Mouse (Mus musculus) intestine, postnatal 0 days (tissue): ENCODE results near the gene Calm3. TPM values are rescaled to one million over a fixed set of nuclear protein-coding genes. Genes with fewer than 3 reads are reported as not detected.
"Not testable (repeated sequence)": the region's sequence is repeated elsewhere in the genome, so short reads cannot be mapped to it uniquely, and the experiment has no call there.

Experiments
- ATAC-seq: fragments of 200-750 bp; cut with Nextera tagmentation; 2 replicates; pipeline ENCODE4 v1.8.0; 2017; ENCODE audit warnings: mild to moderate bottlenecking, moderate TSS enrichment, moderate library complexity
- H3K27ac ChIP-seq: fragments of 300-500 bp; sonication (generic); 2 replicates; pipeline ENCODE4 v1.5.1; 2014; ENCODE audit warnings: mild to moderate bottlenecking, low read depth, low read length, moderate library complexity
- H3K27me3 ChIP-seq: fragments of 300-500 bp; sonication (generic); replicated peaks from 2 replicates; pipeline ENCODE4 v1.6.1; 2014; ENCODE audit warnings: low read length, mixed read lengths; ENCODE audit not compliant: control insufficient read depth, insufficient read depth
- H3K36me3 ChIP-seq: fragments of 300-500 bp; sonication (generic); 2 replicates; pipeline ENCODE4 v1.6.1; 2014; ENCODE audit warnings: mild to moderate bottlenecking, moderate library complexity; ENCODE audit not compliant: control insufficient read depth, insufficient read depth
- H3K4me1 ChIP-seq: fragments of 300-500 bp; sonication (generic); replicated peaks from 2 replicates; pipeline ENCODE4 v1.6.1; 2014; ENCODE audit warnings: antibody characterized with exemption, low read length, mixed read lengths; ENCODE audit not compliant: control insufficient read depth, insufficient read depth
- H3K4me2 ChIP-seq: fragments of 300-500 bp; sonication (generic); replicated peaks from 2 replicates; pipeline ENCODE4 v1.6.1; 2014; ENCODE audit warnings: low read depth, mild to moderate bottlenecking, moderate library complexity
- H3K4me3 ChIP-seq: fragments of 300-500 bp; sonication (generic); 2 replicates; pipeline ENCODE4 v1.5.1; 2014; ENCODE audit warnings: low read depth, low read length
- H3K9ac ChIP-seq: fragments of 300-500 bp; sonication (generic); 2 replicates; pipeline ENCODE4 v1.6.1; 2014; ENCODE audit warnings: mild to moderate bottlenecking, low read depth, low read length
- H3K9me3 ChIP-seq: fragments of 300-500 bp; sonication (generic); 2 replicates; pipeline ENCODE4 v1.6.1; 2016; ENCODE audit warnings: mixed run types; ENCODE audit not compliant: control insufficient read depth
- CTCF ChIP-seq: sonication (generic); IDR thresholded peaks from 2 replicates; pipeline ENCODE4 v1.5.1; 2016; ENCODE audit warnings: low read depth, mild to moderate bottlenecking, control low read depth, antibody characterized with exemption, moderate library complexity
- WGBS: fragments of 180-500 bp; shearing (Covaris S2); extraction: QIAGEN DNeasy Blood & Tissue Kit; methylation state at CpG from one replicate; pipeline ENCODE4 v1.1.7; 2014; 5-methylcytosine and 5-hydroxymethylcytosine counted together
- polyA plus RNA-seq: library from polyadenylated mRNA; unstranded; fragments of >200 nt; fragmentation: Nextera tagmentation; extraction: Ambion mirVana; gene quantifications from 2 replicates; pipeline ENCODE4 v1.2.1, GENCODE M21; 2015

Gene Calm3
- polyA plus RNA-seq, 1 experiment from 2014 or later, result 236 TPM

- TF ChIP-seq CTCF, result no peak
- Histone ChIP-seq H3K4me1 (no peaks in the 10 kb centered on the region), H3K4me2 (no peak overlapping the region), H3K27me3 (no peaks in the 10 kb centered on the region), H3K36me3 (no peaks in the 10 kb centered on the region), H3K4me3 (no peak overlapping the region), H3K9ac (no peak overlapping the region), H3K9me3 (no peaks in the 10 kb centered on the region), H3K27ac (no peak overlapping the region)
- WGBS, result 67% methylated on average over 15 of the region's 15 CpGs
- ATAC-seq, result no peak
These were observed 32.7 kb upstream of the Calm3 start for GRCm38 (mm10) chr7:16956410-16957265.

- TF ChIP-seq CTCF, result no peak
- Histone ChIP-seq H3K27ac (no peak overlapping the region), H3K4me2 (no peak overlapping the region), H3K4me3 (no peak overlapping the region), H3K9me3 (no peaks in the 10 kb centered on the region), H3K27me3 (no peaks in the 10 kb centered on the region), H3K9ac (no peak overlapping the region), H3K4me1 (no peaks in the 10 kb centered on the region), H3K36me3 (no peaks in the 10 kb centered on the region)
- no peak for ATAC-seq
- WGBS, result 75% methylated on average over 4 of the region's 4 CpGs
These were observed 31.8 kb upstream of the Calm3 start for GRCm38 (mm10) chr7:16955712-16956111.

- not testable (repeated sequence) for H3K27ac ChIP-seq, ATAC-seq, H3K4me2 ChIP-seq, H3K9ac ChIP-seq, H3K4me1 ChIP-seq, H3K27me3 ChIP-seq, H3K9me3 ChIP-seq, H3K36me3 ChIP-seq, H3K4me3 ChIP-seq
- WGBS, result 55% methylated on average over 2 of the region's 2 CpGs
These were observed 29.9 kb upstream of the Calm3 start for GRCm38 (mm10) chr7:16953776-16954175.

GRCm38 (mm10) chr7:16950861-16951635, 27.1 kb upstream of the Calm3 start:
- WGBS, result 25% methylated on average over 18 of the region's 18 CpGs
- Histone ChIP-seq H3K4me1 (peaks cover 10% of the 10 kb centered on the region; the same call in 1 of the 2 replicates), H3K27ac (no peak overlapping the region), H3K4me3 (no peak overlapping the region), H3K9ac (no peak overlapping the region), H3K9me3 (no peaks in the 10 kb centered on the region), H3K36me3 (no peaks in the 10 kb centered on the region), H3K27me3 (peaks cover 35% of the 10 kb centered on the region), H3K4me2 (0 out of 2 replicates have a peak overlapping the region, but pooled peaks have one; percentile 7)
- peak; percentile 86 for TF ChIP-seq CTCF
- ATAC-seq, result peak; percentile 71

- H3K27me3 ChIP-seq, result peaks cover 44% of the 10 kb centered on the region
- no peak overlapping the region for H3K27ac ChIP-seq
- H3K4me3 ChIP-seq, result peak overlapping the region; percentile 12; the same call in 1 of the 2 replicates
- H3K4me1 ChIP-seq, result peaks cover 10% of the 10 kb centered on the region; the same call in 1 of the 2 replicates
- 10% methylated on average over 29 of the region's 29 CpGs for WGBS
- peak; percentile 97 for TF ChIP-seq CTCF
- peak; percentile 52 for ATAC-seq
- no peak overlapping the region for H3K9ac ChIP-seq
- peak overlapping the region; percentile 60 for H3K4me2 ChIP-seq
- H3K9me3 ChIP-seq, result no peaks in the 10 kb centered on the region
- no peaks in the 10 kb centered on the region for H3K36me3 ChIP-seq
These were observed 26.3 kb upstream of the Calm3 start for GRCm38 (mm10) chr7:16949908-16950841.
